27 mouse cellular contexts compared by ENCODE assay signal in the genomic region with DNA sequence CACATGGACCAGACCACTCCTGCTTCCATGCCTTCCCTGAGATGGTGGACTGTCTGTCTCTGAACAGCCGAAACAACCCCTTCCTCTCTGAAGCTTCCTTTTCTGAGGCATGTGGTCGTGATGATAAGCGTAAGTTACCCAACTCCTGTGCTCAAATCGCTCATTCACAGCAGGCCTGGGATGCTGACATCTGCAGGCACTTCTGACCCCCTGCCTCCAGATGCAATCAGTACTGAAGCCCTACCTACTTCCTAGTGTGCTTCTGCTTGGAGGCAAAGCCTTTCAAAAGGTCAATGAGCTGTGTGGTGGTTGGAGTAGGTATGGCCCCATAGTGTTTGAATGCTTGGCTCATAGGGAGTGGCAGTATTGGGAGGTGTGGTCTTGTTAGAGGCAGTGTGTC.
A peak's percentile ranks its signal among the peaks of the same experiment; 100 is the strongest.
DNase-seq lines count a peak whose midpoint lies in the region; ATAC-seq lines count a peak whose summit lies in the region.
"Had no signal": no experiment of that assay in that cellular context is flagged by ENCODE, and none has a peak within 500 bp of the region (broad histone marks: within the 10 kb centered on the region; RNA-seq: fewer than 3 reads in every experiment).

No protein-coding gene starts in this region.

- 20% methylated on average over 4 of the region's 4 CpGs for WGBS in liver, embryonic 12.5 days (ENCODE audit: insufficient replicate concordance)

- no peak for DNase-seq in kidney, postnatal 10 days
- no peak for DNase-seq in frontal cortex, postnatal 10 days (ENCODE audit: low spot score in 2 of 2)
- no peak for DNase-seq in left cerebral cortex, adult 9 months (ENCODE audit: low spot score in 2 of 2)
- no peak for DNase-seq in kidney, postnatal 25 days
- DNase-seq: adrenal gland, postnatal 10 days; adrenal gland, postnatal 36 days; cerebellum, adult 18-20 months; cerebellum, adult 9-10 months; cerebellum, postnatal 14 days; forebrain, postnatal 0 days; gastrocnemius, postnatal 25 days; heart, adult 2 months; heart, postnatal 14 days; heart, postnatal 4 days had no signal

- H3K27ac ChIP-seq in liver, embryonic 12.5 days = no peak overlapping the region
- H3K27ac ChIP-seq: embryonic facial prominence, embryonic 12.5 days; embryonic facial prominence, embryonic 15.5 days; heart, adult 2 months; heart, embryonic 10.5 days; heart, embryonic 13.5 days; hindbrain, embryonic 14.5 days; hindbrain, postnatal 0 days had no signal

- peak; percentile 96 for ATAC-seq in common myeloid progenitor, adult 5-6 weeks (replicated peaks; ENCODE audit: low read depth, poor library complexity, severe bottlenecking)
- peak; percentile 92 for ATAC-seq in granulocyte monocyte progenitor cell, adult 5-6 weeks (replicated peaks; ENCODE audit: poor library complexity, severe bottlenecking)
- ATAC-seq in liver, embryonic 12.5 days = peak; percentile 65
- ATAC-seq in megakaryocyte, adult 5-6 weeks (ENCODE audit: poor library complexity, severe bottlenecking) = peak; percentile 43
- ATAC-seq: activated CD4-positive, CD25-positive, alpha-beta regulatory T cell, adult 4 months; CD4-positive, CD25-positive, alpha-beta regulatory T cell, adult 4 months; forebrain, embryonic 14.5 days; forebrain, postnatal 0 days; hindbrain, postnatal 0 days had no signal

- no peak overlapping the region for H3K9ac ChIP-seq in liver, embryonic 12.5 days
- H3K9ac ChIP-seq: embryonic facial prominence, embryonic 12.5 days; embryonic facial prominence, embryonic 15.5 days; forebrain, postnatal 0 days; heart, embryonic 13.5 days; hindbrain, embryonic 14.5 days had no signal

- peaks cover 7% of the 10 kb centered on the region; the same call in 1 of the 2 replicates for H3K27me3 ChIP-seq in liver, embryonic 12.5 days (replicated peaks)
- H3K27me3 ChIP-seq: embryonic facial prominence, embryonic 12.5 days had no signal

- H3K36me3 ChIP-seq in liver, embryonic 12.5 days = no peaks in the 10 kb centered on the region
- H3K36me3 ChIP-seq: embryonic facial prominence, embryonic 12.5 days; embryonic facial prominence, embryonic 15.5 days; heart, embryonic 10.5 days; heart, embryonic 13.5 days had no signal

- no peak overlapping the region for H3K4me2 ChIP-seq in liver, embryonic 12.5 days
- H3K4me2 ChIP-seq: embryonic facial prominence, embryonic 12.5 days; embryonic facial prominence, embryonic 15.5 days; heart, embryonic 13.5 days; hindbrain, embryonic 14.5 days had no signal

- H3K9me3 ChIP-seq in liver, embryonic 12.5 days (replicated peaks) = no peaks in the 10 kb centered on the region
- H3K9me3 ChIP-seq: embryonic facial prominence, embryonic 15.5 days; heart, embryonic 10.5 days had no signal

- H3K4me3 ChIP-seq in liver, embryonic 12.5 days = no peak overlapping the region
- H3K4me3 ChIP-seq: embryonic facial prominence, embryonic 12.5 days; embryonic facial prominence, embryonic 15.5 days; heart, adult 2 months; heart, embryonic 10.5 days; heart, embryonic 13.5 days had no signal

- peaks cover 8% of the 10 kb centered on the region; the same call in 1 of the 2 replicates for H3K4me1 ChIP-seq in liver, embryonic 12.5 days
- H3K4me1 ChIP-seq: embryonic facial prominence, embryonic 12.5 days; embryonic facial prominence, embryonic 15.5 days; heart, embryonic 10.5 days; heart, embryonic 13.5 days had no signal

Comparison
In these comparisons a context has a peak if more than half of its experiments do, and no peak if none do; other contexts are left out.
1. ATAC-seq: peak in every context shown above with its lines; median percentile 96 in common myeloid progenitor, adult 5-6 weeks; 92 in granulocyte monocyte progenitor cell, adult 5-6 weeks; 65 in liver, embryonic 12.5 days; 43 in megakaryocyte, adult 5-6 weeks.